Mouse (Mus musculus) olfactory bulb, adult 2 months (tissue): ENCODE results near the gene Man2a2. TPM values are rescaled to one million over a fixed set of nuclear protein-coding genes. Genes with fewer than 3 reads are reported as not detected.

Experiments
- H3K27ac ChIP-seq: fragments of 200-500 bp; 2 replicates; pipeline ENCODE4 v1.5.1; 2012; ENCODE audit warnings: low read depth, low read length; ENCODE audit not compliant: insufficient read depth
- H3K4me1 ChIP-seq: fragments of 200-500 bp; 2 replicates; pipeline ENCODE4 v1.6.1; 2012; ENCODE audit warnings: low read length; ENCODE audit not compliant: control insufficient read depth, insufficient read depth
- H3K4me3 ChIP-seq: fragments of 200-500 bp; 2 replicates; pipeline ENCODE4 v1.5.1; 2012; ENCODE audit warnings: mild to moderate bottlenecking, low read depth, low read length, moderate library complexity; ENCODE audit not compliant: insufficient read depth
- CTCF ChIP-seq: fragments of 200-500 bp; IDR thresholded peaks from 2 replicates; pipeline ENCODE4 v1.5.1; 2012; ENCODE audit warnings: low read depth, mild to moderate bottlenecking, low read length, moderate library complexity; ENCODE audit not compliant: insufficient read depth
- POLR2A ChIP-seq: fragments of 200-500 bp; IDR thresholded peaks from 2 replicates; pipeline ENCODE4 v1.6.1; 2012; ENCODE audit warnings: mild to moderate bottlenecking, low read depth, low read length, moderate library complexity; ENCODE audit not compliant: insufficient read depth
- WGBS: fragments of 180-500 bp; shearing (Covaris S2); methylation state at CpG from one replicate; pipeline ENCODE4 v1.1.7; 2018; 5-methylcytosine and 5-hydroxymethylcytosine counted together
- polyA plus RNA-seq: library from polyadenylated mRNA; stranded (reverse); fragments of >200 nt; gene quantifications from 2 replicates; pipeline ENCODE4 v1.2.4, GENCODE M21; 2012; ENCODE audit warnings: low replicate concordance; ENCODE audit not compliant: missing spikeins, insufficient read depth, insufficient read length

Man2a2 gene
- polyA plus RNA-seq, 1 experiment = 117 TPM

GRCm38 (mm10) chr7:80368009-80368408 is 3.2 kb downstream of the Man2a2 start:
- Histone ChIP-seq H3K4me3 (no peak overlapping the region), H3K27ac (no peak overlapping the region), H3K4me1 (peaks cover 26% of the 10 kb centered on the region)
- TF ChIP-seq CTCF (no peak), POLR2A (no peak)
- 85% methylated on average over 9 of the region's 9 CpGs for WGBS

- Histone ChIP-seq H3K4me1 (peaks cover 26% of the 10 kb centered on the region), H3K4me3 (no peak overlapping the region), H3K27ac (no peak overlapping the region)
- 99% methylated on average over 7 of the region's 7 CpGs for WGBS
- TF ChIP-seq POLR2A (no peak), CTCF (no peak)
These were observed 3.9 kb downstream of the Man2a2 start for GRCm38 (mm10) chr7:80367232-80367631.

GRCm38 (mm10) chr7:80365759-80366158 is 5.4 kb downstream of the Man2a2 start:
- 35% methylated on average over 2 of the region's 2 CpGs for WGBS
- TF ChIP-seq POLR2A (no peak), CTCF (no peak)
- Histone ChIP-seq H3K27ac (no peak overlapping the region), H3K4me1 (peaks cover 23% of the 10 kb centered on the region), H3K4me3 (no peak overlapping the region)

GRCm38 (mm10) chr7:80360435-80360834 is 10.7 kb downstream of the Man2a2 start:
- TF ChIP-seq CTCF = no peak
- no peak for TF ChIP-seq POLR2A
- H3K27ac ChIP-seq = no peak overlapping the region
- WGBS = 59% methylated on average over 3 of the region's 3 CpGs
- H3K4me1 ChIP-seq = peaks cover 5% of the 10 kb centered on the region; the same call in 1 of the 2 replicates
- H3K4me3 ChIP-seq = no peak overlapping the region

- Histone ChIP-seq H3K27ac (no peak overlapping the region), H3K4me1 (peaks cover 7% of the 10 kb centered on the region; the same call in 1 of the 2 replicates), H3K4me3 (no peak overlapping the region)
- no peak for TF ChIP-seq POLR2A
- TF ChIP-seq CTCF = no peak
- 16% methylated on average over 4 of the region's 4 CpGs for WGBS
These were observed 13.1 kb downstream of the Man2a2 start for GRCm38 (mm10) chr7:80358039-80358438.

GRCm38 (mm10) chr7:80357156-80357555 is 14.0 kb downstream of the Man2a2 start:
- peaks cover 11% of the 10 kb centered on the region; the same call in 1 of the 2 replicates for H3K4me1 ChIP-seq
- no peak for TF ChIP-seq CTCF
- TF ChIP-seq POLR2A = no peak
- H3K4me3 ChIP-seq = no peak overlapping the region
- H3K27ac ChIP-seq = peak overlapping the region; percentile 72
- WGBS = 31% methylated on average over 8 of the region's 8 CpGs

- H3K4me1 ChIP-seq = peaks cover 11% of the 10 kb centered on the region; the same call in 1 of the 2 replicates
- TF ChIP-seq CTCF = no peak
- TF ChIP-seq POLR2A = no peak
- H3K4me3 ChIP-seq = no peak overlapping the region
- peak overlapping the region; percentile 33 for H3K27ac ChIP-seq
- 83% methylated on average over 13 of the region's 13 CpGs for WGBS
These were observed 14.8 kb downstream of the Man2a2 start for GRCm38 (mm10) chr7:80356351-80356750.

- Histone ChIP-seq H3K4me1 (peaks cover 19% of the 10 kb centered on the region), H3K4me3 (no peak overlapping the region), H3K27ac (no peak overlapping the region)
- TF ChIP-seq CTCF = no peak
- no peak for TF ChIP-seq POLR2A
- WGBS = 92% methylated on average over 8 of the region's 8 CpGs
These were observed 18.3 kb downstream of the Man2a2 start for GRCm38 (mm10) chr7:80352920-80353319.

GRCm38 (mm10) chr7:80350808-80351207 is 20.4 kb downstream of the Man2a2 start:
- TF ChIP-seq POLR2A (no peak), CTCF (no peak)
- peaks cover 14% of the 10 kb centered on the region for H3K4me1 ChIP-seq
- 77% methylated on average over 2 of the region's 2 CpGs for WGBS
- H3K4me3 ChIP-seq = no peak overlapping the region
- no peak overlapping the region for H3K27ac ChIP-seq
